Mouse (Mus musculus) adrenal gland, postnatal 4 days (tissue): ENCODE results near the gene Nlk. TPM values are rescaled to one million over a fixed set of nuclear protein-coding genes. Genes with fewer than 3 reads are reported as not detected.
A peak's percentile ranks its signal among the peaks of the same experiment; 100 is the strongest.
"Not testable (repeated sequence)": the region's sequence is repeated elsewhere in the genome, so short reads cannot be mapped to it uniquely, and the experiment has no call there.

Source experiments
- DNase-seq, 2 experiments: peaks; one replicate each; pipeline ENCODE4 v3.0.0; 2021 to 2022; ENCODE audit warnings: low spot score in 2 of 2, mixed read lengths in 2 of 2
- total RNA-seq, 2 experiments: library from RNA; stranded (reverse); gene quantifications; 2 replicates each; pipeline ENCODE4 v1.2.3; 2021

Gene Nlk
- total RNA-seq, 2 experiments from 2014 or later: 43.9 to 44.0 TPM

DNA sequence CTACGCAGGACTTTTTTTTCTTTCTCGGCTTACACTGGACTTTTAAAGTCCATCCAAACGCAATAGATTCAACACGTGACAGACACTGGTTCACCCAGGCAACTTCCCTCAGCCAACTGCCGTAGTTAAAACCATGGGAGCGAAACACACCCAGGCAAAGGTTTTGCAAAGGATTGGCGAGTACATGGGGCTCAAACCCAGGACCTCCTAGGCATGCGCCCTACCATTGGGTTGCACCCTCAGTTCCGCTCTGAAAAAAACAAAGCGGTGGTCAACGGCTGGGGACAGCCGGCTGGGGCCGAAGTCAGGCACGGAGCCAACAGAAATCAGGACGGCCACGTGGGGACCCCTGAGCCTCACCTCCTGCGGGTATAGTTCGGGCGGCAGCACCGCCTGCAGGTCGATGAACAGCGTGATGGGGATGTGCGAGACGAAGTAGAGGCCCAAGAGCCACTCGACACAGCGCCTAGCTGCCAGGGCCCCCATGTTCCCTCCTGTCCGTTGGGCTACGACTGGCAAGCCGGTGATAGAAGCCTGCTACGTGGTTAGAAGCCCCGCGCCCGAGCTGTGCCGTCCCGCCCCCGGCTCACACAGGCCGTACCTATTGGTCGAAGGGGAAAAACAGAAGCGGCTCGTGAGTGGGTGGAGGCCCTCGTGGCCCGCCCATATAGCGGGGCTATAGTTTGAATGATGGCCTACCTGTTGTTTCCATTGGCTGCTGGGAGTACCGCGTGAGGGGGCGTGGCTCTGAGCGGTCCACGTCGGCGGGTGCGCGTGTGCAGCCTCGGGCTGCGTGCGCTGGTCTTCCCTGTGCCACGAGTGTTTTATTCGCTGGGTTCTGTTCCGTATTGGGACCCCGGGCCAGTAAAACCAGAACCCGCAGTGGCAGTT, 146.8 kb downstream of the Nlk start, which contains the start of gene Tmem97:
Gene Tmem97 (minus strand): TSS at position 610 of the 891 bp plus-strand sequence.
- peak; percentile 79 to 88 for DNase-seq

DNA sequence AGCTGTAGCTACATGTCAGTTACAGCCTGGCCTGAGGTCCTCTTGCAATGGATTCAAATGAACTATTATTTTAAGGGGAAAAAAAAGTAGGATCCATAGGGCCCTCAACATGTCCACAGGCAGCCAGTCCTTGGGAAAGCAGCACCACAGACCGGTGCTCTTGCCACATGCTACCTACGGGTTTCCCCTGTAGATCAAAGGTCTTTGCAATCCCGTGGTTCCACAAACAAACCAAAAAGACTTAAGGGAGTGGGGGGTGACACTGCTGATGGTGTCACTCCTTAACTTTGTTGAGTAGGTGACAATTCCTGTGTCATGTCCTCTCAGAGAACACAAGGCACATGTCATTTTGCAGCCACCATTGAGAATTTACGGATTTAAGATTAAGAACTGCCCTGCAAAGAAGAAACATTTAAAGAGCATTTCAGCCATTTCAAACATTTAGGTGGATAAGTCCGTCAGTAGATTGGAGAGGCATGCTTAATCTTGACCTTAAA, 147.6 kb downstream of the Nlk start:
- no peak for DNase-seq

DNA sequence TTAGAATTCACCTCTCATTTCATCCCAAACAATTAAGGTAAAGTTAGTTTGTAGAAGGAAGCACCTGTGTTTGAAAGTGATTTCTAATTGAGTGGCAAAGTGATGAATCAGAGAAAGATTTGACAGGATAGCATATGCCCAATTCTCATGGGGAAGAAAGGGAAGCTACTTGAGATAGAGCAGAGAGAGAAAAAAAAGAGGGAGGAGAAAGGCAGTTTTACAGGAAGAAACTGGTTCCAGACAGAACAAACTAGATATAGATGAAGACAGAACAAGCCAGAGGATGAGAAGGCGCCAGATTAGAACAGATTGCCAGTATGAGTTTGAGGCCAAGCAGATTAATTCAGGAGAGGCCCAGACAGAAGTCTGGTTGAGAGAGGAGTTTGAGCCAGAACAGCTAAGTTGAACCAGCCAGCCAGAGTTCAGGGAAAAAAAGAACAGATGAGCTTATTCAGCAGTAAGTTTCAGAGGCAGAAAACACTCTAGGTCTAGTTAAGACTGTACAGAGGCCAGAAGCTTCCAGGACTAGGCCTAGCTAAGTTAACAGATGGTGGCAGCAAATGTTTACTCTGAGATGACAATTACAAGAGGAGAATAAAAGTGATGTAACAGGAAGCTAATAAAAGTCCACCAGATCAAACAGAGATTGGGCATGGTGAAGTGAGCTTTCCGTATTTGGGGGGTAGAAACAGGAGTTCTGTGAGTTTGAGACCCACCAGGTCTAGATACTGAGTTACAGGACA, 149.3 kb downstream of the Nlk start:
- no peak for DNase-seq

DNA sequence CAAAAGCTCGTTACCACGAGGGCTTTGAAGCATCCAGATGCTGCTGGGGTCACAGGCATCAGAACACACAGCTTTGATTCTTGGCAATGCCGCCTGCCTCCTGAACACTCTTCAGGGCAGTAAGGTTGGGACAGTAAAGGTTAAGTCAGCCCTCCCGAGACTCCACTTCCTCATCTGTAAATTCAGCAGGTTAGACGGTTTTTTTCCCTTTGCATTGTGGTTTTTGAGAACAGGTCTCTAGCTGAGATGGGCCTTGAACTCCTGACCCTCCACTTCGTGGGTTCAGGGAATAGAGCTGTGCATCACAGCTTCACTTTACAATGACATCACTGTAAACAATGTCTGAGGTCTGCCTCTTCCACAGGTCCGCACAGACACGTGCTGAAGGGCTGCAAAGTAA, 152.0 kb downstream of the Nlk start:
- no peak for DNase-seq

DNA sequence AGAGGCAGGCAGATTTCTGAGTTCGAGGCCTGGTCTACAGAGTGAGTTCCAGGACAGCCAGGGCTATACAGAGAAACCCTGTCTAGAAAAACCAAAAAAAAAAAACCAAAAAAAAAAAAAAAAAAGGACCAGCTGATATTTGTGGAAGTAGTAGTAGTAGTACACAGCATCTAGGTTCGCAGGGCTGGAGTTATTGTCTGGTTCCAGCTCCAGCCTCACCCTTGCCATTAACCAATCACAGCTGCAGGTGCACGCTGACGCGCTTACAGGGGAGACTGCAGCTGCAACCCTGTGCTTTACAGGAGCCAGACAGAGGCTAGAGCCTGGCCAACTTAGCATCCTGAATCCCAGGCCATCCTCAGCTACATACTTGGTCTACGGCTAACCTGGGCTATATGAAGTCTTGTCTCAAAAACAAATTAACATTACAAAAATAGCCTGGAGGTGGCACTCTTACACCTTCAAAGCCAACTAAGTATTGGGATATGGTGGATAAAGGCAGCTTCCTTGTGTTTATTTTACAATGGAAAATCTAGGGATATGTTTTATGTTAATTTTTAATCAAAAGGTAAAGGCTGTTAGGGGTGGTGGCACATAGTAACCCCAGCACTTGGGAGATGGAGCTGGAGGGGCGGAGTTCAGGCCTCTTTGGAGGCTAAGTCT, 152.6 kb downstream of the Nlk start:
- DNase-seq: no peak

DNA sequence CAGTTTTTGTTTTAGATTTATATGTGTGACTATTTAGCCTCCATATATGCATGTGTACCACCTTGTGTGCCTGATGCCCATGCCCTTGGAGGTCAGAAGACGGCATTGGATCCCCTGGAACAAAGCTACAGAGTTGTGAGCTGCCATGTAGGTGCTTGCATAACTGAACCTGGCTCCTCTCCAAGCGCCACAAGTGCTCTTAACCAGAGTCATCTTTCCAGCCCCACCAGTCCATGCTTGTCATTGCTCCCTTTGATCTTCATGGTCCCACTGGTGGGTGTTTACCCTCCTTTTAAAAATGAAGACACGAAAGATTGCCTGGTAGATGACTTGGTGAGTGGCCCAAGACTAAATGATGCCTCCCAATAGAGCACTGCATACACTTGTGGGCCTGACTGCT, 156.8 kb downstream of the Nlk start:
- DNase-seq: no peak

DNA sequence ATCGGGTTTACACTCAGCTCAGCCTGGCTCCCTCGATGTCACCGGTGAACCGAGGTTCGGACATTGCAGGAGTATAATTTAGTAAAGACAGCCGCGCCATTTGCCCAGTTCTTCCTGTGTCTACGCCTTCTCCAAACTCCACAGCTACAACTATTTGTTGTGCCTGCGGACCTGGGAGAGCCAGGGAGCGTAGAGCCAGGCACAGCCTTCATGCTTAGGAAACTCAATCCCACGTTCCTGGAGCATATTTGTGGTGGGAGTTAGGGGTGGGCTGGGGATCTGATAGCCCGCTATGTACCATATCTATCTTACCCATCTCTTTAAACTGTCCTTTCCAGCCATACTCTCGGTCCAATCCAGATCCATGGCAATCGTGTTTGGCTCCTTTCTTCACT, 160.5 kb downstream of the Nlk start:
- no peak for DNase-seq

DNA sequence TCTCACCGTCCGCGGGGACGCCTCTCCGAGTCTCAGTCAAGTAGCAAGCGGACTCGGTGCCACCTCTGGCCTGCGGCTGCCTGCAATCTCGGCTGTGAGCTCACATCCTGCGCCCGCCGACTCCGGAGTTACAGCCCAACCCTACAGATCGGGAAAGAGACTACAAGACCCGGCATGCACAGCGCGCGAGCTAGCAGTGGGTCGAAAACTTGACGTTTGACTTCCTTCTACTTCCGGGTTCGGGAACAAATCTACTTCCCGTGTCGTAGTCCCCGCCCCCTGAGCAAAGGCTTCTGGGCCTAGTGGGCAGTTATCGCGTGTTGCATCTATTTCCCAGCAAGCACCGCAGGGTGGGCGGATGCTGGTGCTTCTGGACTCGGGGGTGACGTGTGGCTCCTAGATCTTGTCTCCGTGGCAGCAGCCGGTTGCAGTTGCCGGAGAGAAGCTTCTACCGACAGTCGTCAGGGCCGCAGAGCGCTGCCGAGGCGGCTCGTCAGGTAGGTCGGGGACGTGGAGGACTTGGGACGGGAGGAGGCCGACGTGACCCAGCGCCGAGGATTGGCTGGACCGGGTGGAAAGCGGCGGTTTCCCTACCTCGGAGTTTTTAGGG, 161.0 kb downstream of the Nlk start, which contains the start of the genes Tnfaip1 and Ift20:
Gene Tnfaip1 (minus strand): TSS at position 253 of the 610 bp plus-strand sequence.
Gene Ift20 (plus strand): TSS at position 282 of the 610 bp plus-strand sequence.
- DNase-seq: peak; percentile 78 to 97

DNA sequence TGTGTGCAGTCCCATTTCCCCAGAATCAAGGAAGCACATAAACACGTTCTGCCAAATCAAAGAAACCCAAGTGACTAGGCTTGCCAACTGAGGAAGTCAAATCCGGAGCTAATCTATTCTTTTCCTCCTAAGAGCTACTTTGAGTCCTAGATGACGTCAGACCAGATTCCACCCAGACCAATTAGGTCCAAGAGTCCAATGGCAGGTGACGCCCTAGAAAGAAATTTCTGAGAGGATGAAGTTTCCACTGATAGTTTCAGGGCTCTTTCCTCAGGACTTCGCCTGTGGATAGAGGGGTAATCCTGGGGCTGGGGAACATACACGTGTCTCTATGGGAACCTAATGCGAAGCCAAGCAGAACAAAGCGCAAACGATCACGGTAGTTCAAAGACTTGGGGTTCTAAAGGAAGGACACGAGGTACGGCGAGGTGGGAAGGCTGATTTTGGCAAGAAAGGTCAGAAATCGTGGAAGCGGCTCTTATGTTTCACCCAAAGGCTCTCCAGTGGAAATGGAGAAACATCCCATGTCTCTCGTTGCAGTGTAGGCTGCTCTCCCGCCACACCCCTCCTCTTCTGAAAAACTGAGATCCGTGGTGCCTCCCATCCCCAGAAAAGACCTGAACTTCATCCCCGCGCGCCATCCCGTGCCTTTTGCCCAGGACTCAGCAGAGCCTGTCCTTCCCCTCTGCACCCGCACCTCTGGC, 161.6 kb downstream of the Nlk start:
- no peak for DNase-seq

DNA sequence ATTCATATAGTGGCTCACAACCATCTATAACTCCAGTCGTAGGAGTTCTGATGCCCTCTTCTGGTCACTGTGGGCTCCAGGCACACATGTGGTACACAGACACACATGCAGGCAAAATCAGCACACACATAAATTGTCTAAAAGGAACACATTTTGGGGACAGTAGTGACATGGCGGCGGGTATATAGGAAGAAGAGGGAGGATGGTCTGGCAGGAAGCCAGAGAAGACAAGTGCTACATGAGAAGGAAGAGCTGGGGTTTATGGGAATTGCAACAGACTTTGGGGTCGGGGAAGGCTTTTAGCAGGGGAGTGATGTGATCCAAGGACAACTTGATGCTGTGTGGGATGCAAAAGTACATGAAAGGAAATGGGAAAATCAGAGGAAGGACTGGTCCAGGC, 162.7 kb downstream of the Nlk start:
- no peak for DNase-seq

DNA sequence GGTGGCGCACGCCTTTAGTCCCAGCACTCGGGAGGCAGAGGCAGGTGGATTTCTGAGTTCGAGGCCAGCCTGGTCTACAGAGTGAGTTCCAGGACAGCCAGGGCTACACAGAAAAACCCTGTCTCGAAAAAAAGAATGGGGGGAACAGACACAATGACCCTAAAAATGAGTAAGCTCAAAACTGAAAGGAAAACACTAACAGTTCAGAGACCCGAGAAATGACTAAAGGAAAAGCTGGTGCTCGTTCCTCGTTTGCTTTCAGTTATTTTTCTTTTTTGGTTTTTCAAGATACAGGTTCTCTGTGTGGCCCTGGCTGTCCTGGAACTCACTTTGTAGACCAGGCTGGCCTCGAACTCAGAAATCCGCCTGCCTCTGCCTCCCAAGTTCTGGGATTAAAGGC, 165.7 kb downstream of the Nlk start:
- DNase-seq: not testable (repeated sequence)

DNA sequence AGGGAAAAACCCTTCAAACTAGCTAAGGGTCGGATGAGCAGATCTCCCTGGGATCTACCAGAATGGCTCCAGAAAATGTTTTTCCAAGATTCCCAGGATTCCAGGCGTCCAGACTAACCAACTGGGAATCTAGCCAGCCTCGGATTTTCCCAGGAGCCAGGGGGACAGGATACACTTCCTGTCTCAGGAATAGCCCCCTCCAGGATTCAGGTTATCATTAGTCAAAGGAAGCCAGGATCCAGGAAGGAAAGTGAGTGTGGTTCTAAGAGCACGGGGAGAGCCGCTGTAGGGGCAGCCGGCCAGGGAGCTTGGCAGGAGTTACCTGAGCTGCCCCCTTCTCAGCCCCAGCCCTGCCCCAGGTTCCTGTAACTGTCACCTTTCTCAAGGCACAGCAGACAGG, 166.1 kb downstream of the Nlk start:
- DNase-seq: no peak

DNA sequence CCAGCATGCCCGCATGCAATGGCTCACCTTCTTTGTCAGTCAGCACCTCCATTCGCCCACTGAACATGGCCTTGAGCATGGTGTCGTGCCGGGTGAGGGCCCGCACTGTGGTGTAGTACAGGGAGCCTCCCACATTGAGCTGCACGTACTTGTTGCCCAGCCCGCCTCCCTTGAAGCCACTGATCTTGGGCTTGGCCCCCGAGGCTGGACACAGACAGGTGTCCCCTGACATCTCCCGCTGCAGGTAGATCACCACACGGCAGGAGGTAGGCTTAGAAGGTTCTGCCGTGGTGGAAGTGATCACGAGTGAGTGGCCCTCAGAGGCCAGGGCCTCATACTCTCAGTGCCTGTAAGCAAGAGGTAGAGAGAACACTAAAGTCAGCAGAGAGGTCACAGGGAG, 167.2 kb downstream of the Nlk start:
- no peak for DNase-seq

DNA sequence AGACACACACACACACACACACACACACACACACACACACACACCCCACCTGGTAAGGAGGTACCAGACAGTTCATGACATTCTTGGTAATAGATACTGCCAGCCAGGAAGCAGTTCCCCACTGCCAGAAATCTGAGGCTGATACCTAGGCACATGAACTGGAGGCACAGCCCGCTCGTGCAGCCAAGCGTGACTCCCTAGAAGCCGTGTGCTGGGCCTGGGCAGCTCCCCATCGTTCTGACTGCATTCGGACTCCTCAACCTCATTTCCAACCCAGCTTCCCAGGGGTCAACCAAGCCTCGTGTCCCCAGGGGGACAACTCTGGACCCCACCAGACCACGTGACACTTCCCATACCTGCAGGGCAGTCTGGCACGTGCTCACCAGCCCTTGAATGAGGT, 168.5 kb downstream of the Nlk start:
- DNase-seq: no peak

DNA sequence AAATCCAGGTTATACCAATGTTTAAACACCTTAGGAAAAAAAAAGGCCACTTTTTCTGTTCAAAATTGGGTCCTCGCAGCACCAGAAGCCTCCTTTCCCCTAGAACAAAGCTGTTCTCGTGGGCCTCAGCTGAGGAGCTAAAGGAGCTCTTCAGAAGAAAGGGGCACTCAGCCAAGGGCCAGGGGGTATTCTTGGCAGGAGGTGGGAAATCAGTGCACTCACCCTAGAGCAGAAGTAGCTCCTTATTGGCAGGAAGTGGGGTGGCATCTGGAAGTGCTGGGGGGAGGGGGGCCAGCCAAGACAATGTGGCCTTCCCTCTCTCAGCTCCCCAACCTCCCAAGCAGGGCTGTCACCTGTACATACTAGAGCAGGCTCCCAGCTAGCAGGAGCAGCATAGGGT, 172.3 kb downstream of the Nlk start:
- DNase-seq: no peak

DNA sequence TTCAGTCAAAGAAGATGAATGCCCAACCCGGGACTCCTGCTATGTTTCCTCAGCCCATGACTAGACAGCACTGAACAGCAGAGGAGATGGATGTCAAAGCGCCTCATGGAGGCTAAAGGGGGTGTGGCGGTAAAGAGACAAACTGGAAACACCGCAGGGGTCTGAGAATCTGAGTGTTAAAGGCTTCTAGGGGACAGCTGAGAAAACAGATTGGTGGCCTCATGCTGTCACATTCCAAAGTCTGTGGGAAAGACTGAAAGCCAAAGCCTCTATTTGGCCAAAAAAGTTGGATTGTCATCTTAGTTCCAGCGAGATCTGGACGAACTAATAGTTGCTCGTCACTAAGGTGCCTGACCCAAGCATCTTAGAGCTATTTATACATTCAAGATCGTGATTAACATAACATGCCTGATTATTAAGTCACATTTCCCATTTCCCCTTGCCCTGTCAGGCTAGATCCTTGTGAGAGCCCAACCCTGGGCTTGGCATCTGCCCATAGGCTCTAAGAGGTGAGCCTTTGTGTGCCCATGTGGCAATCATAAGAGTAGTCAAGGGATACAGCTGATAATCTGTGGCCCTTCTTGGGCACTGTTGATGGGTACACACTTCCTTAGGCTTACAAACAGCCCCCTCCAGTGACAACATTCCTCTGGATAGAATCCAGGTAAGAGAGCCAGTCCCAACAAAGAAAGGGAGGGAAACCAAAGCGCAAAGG, 173.8 kb downstream of the Nlk start:
- no peak for DNase-seq

DNA sequence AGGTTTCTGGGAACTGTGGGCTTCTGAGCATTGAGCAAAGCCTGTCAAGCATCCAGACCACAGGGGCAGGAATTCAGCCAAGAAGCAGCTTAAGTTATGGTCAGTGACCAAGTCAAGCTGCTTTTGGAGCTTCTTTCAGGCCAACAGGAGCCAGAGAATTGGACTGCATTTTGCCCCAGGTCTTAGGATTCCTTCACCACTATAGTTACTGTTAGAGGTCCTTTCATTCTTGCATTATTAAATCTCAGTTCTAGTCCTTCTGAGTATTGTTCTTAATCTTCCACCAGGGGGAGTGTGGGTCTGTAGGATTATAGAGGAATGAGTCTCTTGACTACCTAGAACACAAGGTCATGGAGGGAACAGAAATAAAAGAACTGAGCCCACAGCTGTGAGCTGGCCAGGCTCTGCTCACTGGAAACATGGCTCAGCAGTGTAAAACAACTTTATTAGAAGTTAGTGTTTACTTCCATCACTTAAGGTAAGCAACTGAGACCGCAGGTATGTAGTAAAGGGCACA, 174.6 kb downstream of the Nlk start:
- no peak for DNase-seq

DNA sequence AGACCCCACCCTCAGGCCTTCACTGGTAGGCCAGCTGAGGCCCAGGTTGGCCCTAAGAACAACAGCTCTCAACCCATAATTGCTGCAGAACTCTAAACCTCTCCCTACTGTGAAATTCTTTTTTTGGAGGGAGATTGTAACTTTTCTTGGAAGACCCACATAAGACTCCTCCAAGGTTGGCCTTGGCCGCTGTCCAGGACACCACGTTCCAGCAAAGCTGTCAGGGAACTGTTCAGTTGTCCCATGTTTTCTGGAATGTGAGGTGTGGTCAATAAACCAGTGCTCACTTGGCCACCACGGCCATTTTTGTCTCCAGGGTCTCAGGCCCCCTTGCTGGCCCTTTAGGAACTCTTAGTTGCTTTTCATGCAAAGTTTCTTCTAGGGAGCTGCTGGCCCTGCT, 175.3 kb downstream of the Nlk start:
- no peak for DNase-seq

DNA sequence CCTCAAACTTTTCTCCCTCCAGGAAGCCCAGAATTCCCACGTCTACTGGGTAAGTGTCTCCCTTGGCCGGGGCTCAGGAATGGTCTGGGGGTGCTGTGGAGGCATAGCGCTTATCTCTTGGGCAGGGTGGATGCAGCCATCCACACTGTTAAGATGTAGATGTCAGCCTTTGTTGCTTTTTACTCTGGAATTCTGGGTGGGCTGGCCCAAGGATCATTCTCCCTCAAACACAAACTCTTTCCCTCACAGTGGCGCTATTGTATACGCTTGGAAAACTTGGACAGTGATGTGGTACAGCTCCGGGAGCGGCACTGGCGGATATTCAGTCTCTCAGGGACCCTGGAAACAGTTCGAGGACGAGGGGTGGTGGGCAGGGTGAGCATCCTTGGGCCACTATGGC, 178.2 kb downstream of the Nlk start:
- DNase-seq: no peak
